Mouse (Mus musculus) hindbrain, embryonic 16.5 days (tissue): ENCODE results near the gene Fscn2. TPM values are rescaled to one million over a fixed set of nuclear protein-coding genes. Genes with fewer than 3 reads are reported as not detected.

Source experiments
- ATAC-seq: fragments of 200-750 bp; cut with Nextera tagmentation; 2 replicates; pipeline ENCODE4 v1.8.0; 2017; ENCODE audit warnings: moderate TSS enrichment, moderate library complexity
- H3K27ac ChIP-seq: fragments of 300-500 bp; sonication (generic); 2 replicates; pipeline ENCODE4 v1.5.1; 2014; ENCODE audit warnings: low read depth, mild to moderate bottlenecking, control low read depth, low read length, moderate library complexity
- H3K27me3 ChIP-seq: fragments of 300-500 bp; sonication (generic); replicated peaks from 2 replicates; pipeline ENCODE4 v1.6.1; 2014; ENCODE audit warnings: low read length; ENCODE audit not compliant: control insufficient read depth, insufficient read depth
- H3K36me3 ChIP-seq: fragments of 300-500 bp; sonication (generic); 2 replicates; pipeline ENCODE4 v1.6.1; 2014; ENCODE audit warnings: mild to moderate bottlenecking, low read length, moderate library complexity, mixed read lengths; ENCODE audit not compliant: control insufficient read depth, insufficient read depth
- H3K4me1 ChIP-seq: fragments of 300-500 bp; sonication (generic); 2 replicates; pipeline ENCODE4 v1.6.1; 2014; ENCODE audit warnings: low read depth, low read length; ENCODE audit not compliant: control insufficient read depth, insufficient read depth
- H3K4me2 ChIP-seq: fragments of 300-500 bp; sonication (generic); 2 replicates; pipeline ENCODE4 v1.6.1; 2014; ENCODE audit warnings: mild to moderate bottlenecking, low read length, control low read depth, moderate library complexity
- H3K4me3 ChIP-seq: fragments of 300-500 bp; sonication (generic); 2 replicates; pipeline ENCODE4 v1.5.1; 2014; ENCODE audit warnings: mild to moderate bottlenecking, low read length, control low read depth, moderate library complexity
- H3K9ac ChIP-seq: fragments of 300-500 bp; sonication (generic); 2 replicates; pipeline ENCODE4 v1.6.1; 2014; ENCODE audit warnings: low read depth, mild to moderate bottlenecking, control low read depth, low read length, moderate library complexity
- H3K9me3 ChIP-seq: fragments of 300-500 bp; sonication (generic); 2 replicates; pipeline ENCODE4 v1.6.1; 2014; ENCODE audit warnings: mild to moderate bottlenecking, low read length, moderate library complexity; ENCODE audit not compliant: control insufficient read depth
- WGBS: fragments of 180-500 bp; shearing (Covaris S2); extraction: QIAGEN DNeasy Blood & Tissue Kit; methylation state at CpG from one replicate; pipeline ENCODE4 v1.1.7; 2014; 5-methylcytosine and 5-hydroxymethylcytosine counted together
- polyA plus RNA-seq: library from polyadenylated mRNA; unstranded; fragments of >200 nt; fragmentation: Nextera tagmentation; extraction: Ambion mirVana; gene quantifications from 2 replicates; pipeline ENCODE4 v1.2.1, GENCODE M21; 2015

Gene Fscn2
- polyA plus RNA-seq, 1 experiment from 2014 or later: 0.66 TPM

GRCm38 (mm10) chr11:120317456-120317855 lies 43.9 kb upstream of the Fscn2 start:
- H3K4me1 ChIP-seq: peaks cover 21% of the 10 kb centered on the region
- H3K4me2 ChIP-seq: peak overlapping the region; percentile 79
- H3K9ac ChIP-seq: peak overlapping the region; percentile 10; the same call in 1 of the 2 replicates
- no peaks in the 10 kb centered on the region for H3K36me3 ChIP-seq
- H3K27me3 ChIP-seq: no peaks in the 10 kb centered on the region
- no peaks in the 10 kb centered on the region for H3K9me3 ChIP-seq
- peak overlapping the region; percentile 94 for H3K27ac ChIP-seq
- peak overlapping the region; percentile 41; the same call in 1 of the 2 replicates for H3K4me3 ChIP-seq
- no peak for ATAC-seq
- 49% methylated on average over 7 of the region's 7 CpGs for WGBS

- Histone ChIP-seq H3K9me3 (no peaks in the 10 kb centered on the region), H3K4me1 (peaks cover 21% of the 10 kb centered on the region), H3K9ac (no peak overlapping the region), H3K27me3 (no peaks in the 10 kb centered on the region), H3K36me3 (no peaks in the 10 kb centered on the region), H3K4me2 (no peak overlapping the region), H3K27ac (no peak overlapping the region), H3K4me3 (no peak overlapping the region)
- WGBS: 89% methylated on average over 5 of the region's 5 CpGs
- ATAC-seq: no peak
Measured at GRCm38 (mm10) chr11:120319310-120319709, 42.0 kb upstream of the Fscn2 start.

- WGBS: 92% methylated on average over 10 of the region's 10 CpGs
Measured at GRCm38 (mm10) chr11:120320156-120320555, 41.2 kb upstream of the Fscn2 start.

GRCm38 (mm10) chr11:120335431-120336021 lies 25.8 kb upstream of the Fscn2 start:
- H3K27me3 ChIP-seq: no peaks in the 10 kb centered on the region
- H3K36me3 ChIP-seq: no peaks in the 10 kb centered on the region
- no peak overlapping the region for H3K9ac ChIP-seq
- WGBS: 81% methylated on average over 6 of the region's 6 CpGs
- H3K4me3 ChIP-seq: no peak overlapping the region
- ATAC-seq: no peak
- H3K9me3 ChIP-seq: no peaks in the 10 kb centered on the region
- no peak overlapping the region for H3K4me2 ChIP-seq
- H3K27ac ChIP-seq: no peak overlapping the region
- H3K4me1 ChIP-seq: no peaks in the 10 kb centered on the region

More at GRCm38 (mm10) chr11:120320156-120320555, 41.2 kb upstream of the Fscn2 start:
- Histone ChIP-seq H3K4me3 (no peak overlapping the region), H3K4me1 (peaks cover 15% of the 10 kb centered on the region), H3K27me3 (no peaks in the 10 kb centered on the region), H3K9me3 (no peaks in the 10 kb centered on the region), H3K9ac (no peak overlapping the region), H3K27ac (no peak overlapping the region), H3K36me3 (no peaks in the 10 kb centered on the region), H3K4me2 (no peak overlapping the region)
- ATAC-seq: no peak

GRCm38 (mm10) chr11:120337447-120337846 lies 23.9 kb upstream of the Fscn2 start:
- no peak for ATAC-seq
- Histone ChIP-seq H3K4me2 (no peak overlapping the region), H3K27ac (no peak overlapping the region), H3K36me3 (no peaks in the 10 kb centered on the region), H3K27me3 (no peaks in the 10 kb centered on the region), H3K9me3 (no peaks in the 10 kb centered on the region), H3K9ac (no peak overlapping the region), H3K4me1 (no peaks in the 10 kb centered on the region), H3K4me3 (no peak overlapping the region)
- 54% methylated on average over 2 of the region's 2 CpGs for WGBS

GRCm38 (mm10) chr11:120338786-120339185 lies 22.5 kb upstream of the Fscn2 start:
- Histone ChIP-seq H3K27ac (no peak overlapping the region), H3K4me2 (no peak overlapping the region), H3K36me3 (no peaks in the 10 kb centered on the region), H3K9me3 (no peaks in the 10 kb centered on the region), H3K4me3 (no peak overlapping the region), H3K4me1 (peaks cover 4% of the 10 kb centered on the region), H3K27me3 (no peaks in the 10 kb centered on the region), H3K9ac (no peak overlapping the region)
- 75% methylated on average over 3 of the region's 3 CpGs for WGBS
- ATAC-seq: no peak

- H3K27me3 ChIP-seq: no peaks in the 10 kb centered on the region
- H3K27ac ChIP-seq: no peak overlapping the region
- peaks cover 11% of the 10 kb centered on the region for H3K4me1 ChIP-seq
- H3K4me2 ChIP-seq: no peak overlapping the region
- H3K4me3 ChIP-seq: no peak overlapping the region
- ATAC-seq: no peak
- H3K36me3 ChIP-seq: peaks cover under 1% of the 10 kb centered on the region; the same call in 1 of the 2 replicates
- H3K9me3 ChIP-seq: no peaks in the 10 kb centered on the region
- no peak overlapping the region for H3K9ac ChIP-seq
- 91% methylated on average over 10 of the region's 10 CpGs for WGBS
Measured at GRCm38 (mm10) chr11:120339978-120340513, 21.3 kb upstream of the Fscn2 start.

GRCm38 (mm10) chr11:120341661-120342060 lies 19.7 kb upstream of the Fscn2 start:
- peaks cover 5% of the 10 kb centered on the region; the same call in 1 of the 2 replicates for H3K36me3 ChIP-seq
- 95% methylated on average over 4 of the region's 4 CpGs for WGBS
- no peaks in the 10 kb centered on the region for H3K9me3 ChIP-seq
- H3K27ac ChIP-seq: no peak overlapping the region
- H3K4me1 ChIP-seq: peaks cover 15% of the 10 kb centered on the region
- H3K4me3 ChIP-seq: no peak overlapping the region
- ATAC-seq: no peak
- no peaks in the 10 kb centered on the region for H3K27me3 ChIP-seq
- H3K9ac ChIP-seq: no peak overlapping the region
- H3K4me2 ChIP-seq: no peak overlapping the region

- WGBS: 95% methylated on average over 5 of the region's 5 CpGs
- Histone ChIP-seq H3K9me3 (no peaks in the 10 kb centered on the region), H3K9ac (no peak overlapping the region), H3K4me2 (no peak overlapping the region), H3K27ac (no peak overlapping the region), H3K4me1 (peaks cover 15% of the 10 kb centered on the region), H3K27me3 (no peaks in the 10 kb centered on the region), H3K36me3 (peaks cover 5% of the 10 kb centered on the region; the same call in 1 of the 2 replicates), H3K4me3 (no peak overlapping the region)
- no peak for ATAC-seq
Measured at GRCm38 (mm10) chr11:120342656-120343160, 18.6 kb upstream of the Fscn2 start.
